Mouse (Mus musculus): ENCODE measurements around the gene Ipo11.

- TF ChIP-seq CTCF (IDR thresholded peaks at IDR 0.05; ENCODE audit: borderline replicate concordance, control insufficient read depth, extremely low read depth, insufficient read depth, low read length, poor library complexity) (no peak), POLR2A (IDR thresholded peaks at IDR 0.05; ENCODE audit: control insufficient read depth, extremely low read depth, insufficient read depth, low read length, poor library complexity) (no peak)
These were observed 94.2 kb downstream of the Ipo11 start for GRCm38 (mm10) chr13:106842542-106842941.

Measured in thymus, adult 2 months (tissue).